Mouse (Mus musculus): ENCODE results near the gene 3110040N11Rik.

GRCm38 (mm10) chr7:81835430-81835829, 46.2 kb upstream of the 3110040N11Rik start:
- TF ChIP-seq GATA1 (IDR thresholded peaks at IDR 0.05; ENCODE audit: low read length) (no peak), TAL1 (IDR thresholded peaks at IDR 0.05; ENCODE audit: low read length) (no peak)

All from erythroblast, embryonic 14.5 days (primary cell).